38 mouse cellular contexts compared by ENCODE assay signal in the genomic region with DNA sequence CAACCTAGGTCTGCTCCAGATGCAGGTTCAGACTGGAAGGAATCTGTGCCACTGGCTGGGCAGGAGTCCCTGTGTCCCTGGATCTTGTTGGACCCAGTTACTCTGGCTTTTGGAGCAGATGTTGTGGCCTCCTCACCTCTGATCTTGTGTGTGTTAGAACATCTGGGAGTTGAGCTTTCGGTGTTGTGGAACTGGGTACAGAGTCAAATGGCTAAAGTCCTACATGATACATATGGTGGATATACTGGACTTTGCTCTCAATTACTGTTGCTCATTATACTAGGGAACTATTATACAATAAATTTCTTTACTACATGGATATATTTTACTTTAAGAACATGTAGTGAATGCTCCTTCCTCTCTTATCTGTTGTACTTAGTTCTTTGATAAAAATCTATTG. TPM values are rescaled to one million over a fixed set of nuclear protein-coding genes. Genes with fewer than 3 reads are reported as not detected.
"Had no signal": no experiment of that assay in that cellular context is flagged by ENCODE, and none has a peak within 500 bp of the region (broad histone marks: within the 10 kb centered on the region; RNA-seq: fewer than 3 reads in every experiment).

No protein-coding gene starts in this region.

- DNase-seq: gastrocnemius, adult 2 months; gastrocnemius, postnatal 10 days; gastrocnemius, postnatal 25 days; heart, adult 2 months; heart, postnatal 4 days; kidney, adult 11 months; kidney, postnatal 14 days; kidney, postnatal 36 days; layer of hippocampus, adult 9-11 months; layer of hippocampus, postnatal 36 days; left cerebral cortex, postnatal 4 days had no signal

- H3K36me3 ChIP-seq: heart, embryonic 13.5 days; heart, embryonic 15.5 days; hindbrain, embryonic 10.5 days; hindbrain, embryonic 12.5 days; kidney, embryonic 15.5 days; limb, embryonic 13.5 days; limb, embryonic 15.5 days had no signal

- H3K27ac ChIP-seq: gastrocnemius, adult 2 months; heart, adult 2 months; heart, embryonic 13.5 days; heart, embryonic 15.5 days; hindbrain, embryonic 10.5 days; hindbrain, embryonic 12.5 days; hindbrain, embryonic 14.5 days; kidney, embryonic 15.5 days; kidney, postnatal 0 days; limb, embryonic 13.5 days; limb, embryonic 15.5 days had no signal

- ATAC-seq: forebrain, embryonic 16.5 days; hindbrain, embryonic 16.5 days; inflammation-experienced regulatory T-cells, adult 6 months had no signal

- H3K4me1 ChIP-seq: heart, embryonic 13.5 days; heart, embryonic 15.5 days; hindbrain, embryonic 10.5 days; hindbrain, embryonic 12.5 days; kidney, embryonic 15.5 days; limb, embryonic 13.5 days; limb, embryonic 15.5 days had no signal

- H3K9ac ChIP-seq: heart, embryonic 13.5 days; heart, embryonic 15.5 days; hindbrain, embryonic 12.5 days; hindbrain, embryonic 14.5 days; kidney, embryonic 15.5 days; limb, embryonic 13.5 days; limb, embryonic 15.5 days had no signal

- H3K9me3 ChIP-seq: heart, embryonic 13.5 days; heart, embryonic 15.5 days; hindbrain, embryonic 10.5 days; hindbrain, embryonic 12.5 days; kidney, embryonic 15.5 days; limb, embryonic 13.5 days; limb, embryonic 15.5 days had no signal

- H3K4me3 ChIP-seq: gastrocnemius, adult 2 months; heart, adult 2 months; heart, embryonic 13.5 days; heart, embryonic 15.5 days; hindbrain, embryonic 10.5 days; hindbrain, embryonic 12.5 days; kidney, embryonic 15.5 days; limb, embryonic 13.5 days; limb, embryonic 15.5 days had no signal

- H3K4me2 ChIP-seq: heart, embryonic 11.5 days; heart, embryonic 13.5 days; heart, embryonic 15.5 days; hindbrain, embryonic 12.5 days; hindbrain, embryonic 14.5 days; kidney, embryonic 15.5 days; limb, embryonic 13.5 days; limb, embryonic 15.5 days; liver, embryonic 11.5 days had no signal

- H3K27me3 ChIP-seq: heart, embryonic 13.5 days; heart, embryonic 15.5 days; hindbrain, embryonic 12.5 days; kidney, embryonic 15.5 days; limb, embryonic 13.5 days; limb, embryonic 15.5 days had no signal

RNA-seq across cellular contexts. Expression of a gene that starts 0.9 kb away (rescaled TPM):
- total RNA-seq: gastrocnemius, adult 2 months; gastrocnemius, postnatal 10 days; gastrocnemius, postnatal 25 days; gastrocnemius, postnatal 4 days; granulocyte monocyte progenitor cell, adult 5-6 weeks; heart, postnatal 4 days; layer of hippocampus, adult 18-20 months; layer of hippocampus, adult 8-10 months; layer of hippocampus, postnatal 14 days; layer of hippocampus, postnatal 36 days; left cerebral cortex, adult 18-20 months; left cerebral cortex, adult 8-10 months; left cerebral cortex, postnatal 4 days had no signal
- polyA plus RNA-seq: forebrain, embryonic 16.5 days; frontal cortex, adult 2 months; heart, adult 2 months; heart, embryonic 11.5 days; heart, embryonic 13.5 days; heart, embryonic 15.5 days; heart, postnatal 0 days; hindbrain, embryonic 10.5 days; hindbrain, embryonic 12.5 days; hindbrain, embryonic 14.5 days; hindbrain, embryonic 16.5 days; inflammation-experienced regulatory T-cells, adult 6 months; kidney, embryonic 15.5 days; limb, embryonic 11.5 days; limb, embryonic 13.5 days; limb, embryonic 15.5 days; liver, embryonic 11.5 days had no signal

RNA-seq across cellular contexts. Expression of a gene that starts 37.9 kb away (rescaled TPM):
- total RNA-seq: gastrocnemius, adult 2 months; gastrocnemius, postnatal 10 days; gastrocnemius, postnatal 25 days; gastrocnemius, postnatal 4 days; granulocyte monocyte progenitor cell, adult 5-6 weeks; heart, adult 2 months; heart, postnatal 25 days; heart, postnatal 4 days; layer of hippocampus, adult 18-20 months; layer of hippocampus, adult 8-10 months; layer of hippocampus, postnatal 14 days; layer of hippocampus, postnatal 36 days; left cerebral cortex, adult 18-20 months; left cerebral cortex, adult 8-10 months; left cerebral cortex, postnatal 10 days; left cerebral cortex, postnatal 25 days; left cerebral cortex, postnatal 4 days had no signal
- polyA plus RNA-seq: forebrain, embryonic 16.5 days; frontal cortex, adult 2 months; heart, embryonic 11.5 days; heart, embryonic 13.5 days; heart, embryonic 15.5 days; heart, postnatal 0 days; hindbrain, embryonic 10.5 days; hindbrain, embryonic 12.5 days; hindbrain, embryonic 14.5 days; hindbrain, embryonic 16.5 days; kidney, embryonic 15.5 days; limb, embryonic 11.5 days; limb, embryonic 13.5 days; limb, embryonic 15.5 days had no signal
